Mouse (Mus musculus): Measurements from ENCODE around the gene Glb1. TPM values are rescaled to one million over a fixed set of nuclear protein-coding genes. Genes with fewer than 3 reads are reported as not detected.
"Not testable (repeated sequence)": the region's sequence is repeated elsewhere in the genome, so short reads cannot be mapped to it uniquely, and the experiment has no call there.

Glb1 gene
- 54.0 and 58.4 TPM in 2 replicates for polyA plus RNA-seq (2015; fragmentation: Nextera tagmentation; extraction: Ambion mirVana)

GRCm38 (mm10) chr9:114400949-114401684 lies at the start of gene Glb1, which contains the start of gene Tmppe:
Gene Glb1 (plus strand): TSS chr9:114401076.
Gene Tmppe (plus strand): TSS chr9:114401105.
- Histone ChIP-seq H3K27ac (peak within 1 kb of the TSS; percentile 95), H3K9me3 (replicated peaks) (peaks cover 5% of the 10 kb centered on the region; the same call in 1 of the 2 replicates), H3K4me1 (peaks cover 12% of the 10 kb centered on the region), H3K36me3 (peaks cover 28% of the 10 kb centered on the region), H3K27me3 (no peaks in the 10 kb centered on the region), H3K4me3 (replicated peaks) (peak within 1 kb of the TSS; percentile 87), H3K4me2 (peak within 1 kb of the TSS; percentile 76), H3K9ac (peak within 1 kb of the TSS; percentile 89)
- ATAC-seq (replicated peaks; ENCODE audit: low FRiP score) = peak; percentile 98
- under 1% methylated on average over 73 of the region's 73 CpGs for WGBS

- under 1% methylated on average over 48 of the region's 48 CpGs for WGBS
- H3K27ac ChIP-seq = no peak overlapping the region
These were observed 32.9 kb upstream of the Glb1 start for GRCm38 (mm10) chr9:114367783-114368470.

GRCm38 (mm10) chr9:114368471-114368858 lies 32.4 kb upstream of the Glb1 start:
- ATAC-seq (replicated peaks; ENCODE audit: low FRiP score) = peak; percentile 31
- peaks cover 6% of the 10 kb centered on the region; the same call in 1 of the 2 replicates for H3K36me3 ChIP-seq
- peak overlapping the region; percentile 37 for H3K9ac ChIP-seq
- H3K27ac ChIP-seq = no peak overlapping the region
- H3K4me3 ChIP-seq (replicated peaks) = peak overlapping the region; percentile 52
- H3K4me2 ChIP-seq = peak overlapping the region; percentile 95
- peaks cover 9% of the 10 kb centered on the region; the same call in 1 of the 2 replicates for H3K4me1 ChIP-seq
- no peaks in the 10 kb centered on the region for H3K9me3 ChIP-seq (replicated peaks)
- peaks cover 11% of the 10 kb centered on the region; the same call in 1 of the 2 replicates for H3K27me3 ChIP-seq
- WGBS = 13% methylated on average over 12 of the region's 12 CpGs

More at GRCm38 (mm10) chr9:114367783-114368470, 32.9 kb upstream of the Glb1 start:
- H3K27me3 ChIP-seq = peaks cover 11% of the 10 kb centered on the region; the same call in 1 of the 2 replicates
- H3K4me3 ChIP-seq (replicated peaks) = peak overlapping the region; percentile 52
- peak overlapping the region; percentile 95 for H3K4me2 ChIP-seq
- peak; percentile 85 for ATAC-seq (replicated peaks; ENCODE audit: low FRiP score)
- peak overlapping the region; percentile 37 for H3K9ac ChIP-seq
- H3K4me1 ChIP-seq = peaks cover 9% of the 10 kb centered on the region; the same call in 1 of the 2 replicates
- no peaks in the 10 kb centered on the region for H3K9me3 ChIP-seq (replicated peaks)
- peaks cover under 1% of the 10 kb centered on the region; the same call in 1 of the 2 replicates for H3K36me3 ChIP-seq

GRCm38 (mm10) chr9:114369389-114369788 lies 31.5 kb upstream of the Glb1 start:
- WGBS = 59% methylated on average over 5 of the region's 5 CpGs
- ATAC-seq (replicated peaks; ENCODE audit: low FRiP score); H3K36me3 ChIP-seq: not testable (repeated sequence)

GRCm38 (mm10) chr9:114371717-114372116 lies 29.2 kb upstream of the Glb1 start:
- not testable (repeated sequence) for H3K27ac ChIP-seq; ATAC-seq (replicated peaks; ENCODE audit: low FRiP score)
- 16% methylated on average over 5 of the region's 5 CpGs for WGBS

More at GRCm38 (mm10) chr9:114369389-114369788, 31.5 kb upstream of the Glb1 start:
- H3K9ac ChIP-seq; H3K9me3 ChIP-seq (replicated peaks); H3K4me1 ChIP-seq; H3K4me3 ChIP-seq (replicated peaks); H3K4me2 ChIP-seq; H3K27ac ChIP-seq: not testable (repeated sequence)
- H3K27me3 ChIP-seq = peaks cover 11% of the 10 kb centered on the region; the same call in 1 of the 2 replicates

GRCm38 (mm10) chr9:114375276-114375962 lies 25.5 kb upstream of the Glb1 start:
- Histone ChIP-seq H3K4me2 (no peak overlapping the region), H3K9me3 (replicated peaks) (no peaks in the 10 kb centered on the region), H3K9ac (no peak overlapping the region), H3K4me3 (replicated peaks) (no peak overlapping the region), H3K27ac (no peak overlapping the region), H3K36me3 (peaks cover 55% of the 10 kb centered on the region), H3K27me3 (no peaks in the 10 kb centered on the region), H3K4me1 (no peaks in the 10 kb centered on the region)
- whole genome bisulfite sequencing = 93% methylated on average over 10 of the region's 10 CpGs
- no peak for ATAC-seq (replicated peaks; ENCODE audit: low FRiP score)

More at GRCm38 (mm10) chr9:114371717-114372116, 29.2 kb upstream of the Glb1 start:
- H3K4me3 ChIP-seq (replicated peaks); H3K9me3 ChIP-seq (replicated peaks); H3K4me2 ChIP-seq; H3K4me1 ChIP-seq; H3K27me3 ChIP-seq; H3K9ac ChIP-seq: not testable (repeated sequence)
- peaks cover 24% of the 10 kb centered on the region for H3K36me3 ChIP-seq

GRCm38 (mm10) chr9:114377168-114377567 lies 23.7 kb upstream of the Glb1 start:
- H3K4me2 ChIP-seq = no peak overlapping the region
- H3K4me1 ChIP-seq = no peaks in the 10 kb centered on the region
- no peaks in the 10 kb centered on the region for H3K27me3 ChIP-seq
- H3K9me3 ChIP-seq (replicated peaks) = no peaks in the 10 kb centered on the region
- H3K9ac ChIP-seq = no peak overlapping the region
- WGBS = 94% methylated on average over 10 of the region's 10 CpGs
- H3K36me3 ChIP-seq = peaks cover 69% of the 10 kb centered on the region
- ATAC-seq (replicated peaks; ENCODE audit: low FRiP score) = no peak
- no peak overlapping the region for H3K4me3 ChIP-seq (replicated peaks)
- H3K27ac ChIP-seq = no peak overlapping the region

- no peak overlapping the region for H3K4me2 ChIP-seq
- no peak overlapping the region for H3K27ac ChIP-seq
- H3K9me3 ChIP-seq (replicated peaks) = no peaks in the 10 kb centered on the region
- WGBS = 80% methylated on average over 12 of the region's 12 CpGs
- H3K4me3 ChIP-seq (replicated peaks) = no peak overlapping the region
- no peaks in the 10 kb centered on the region for H3K27me3 ChIP-seq
- H3K9ac ChIP-seq = no peak overlapping the region
- peaks cover 82% of the 10 kb centered on the region for H3K36me3 ChIP-seq
- ATAC-seq (replicated peaks; ENCODE audit: low FRiP score) = 0 out of 2 replicates have a peak, but pooled peaks have one; percentile 30
- H3K4me1 ChIP-seq = no peaks in the 10 kb centered on the region
These were observed 21.0 kb upstream of the Glb1 start for GRCm38 (mm10) chr9:114379871-114380270.

GRCm38 (mm10) chr9:114380881-114381733 lies 19.8 kb upstream of the Glb1 start:
- WGBS = 69% methylated on average over 17 of the region's 17 CpGs
- Histone ChIP-seq H3K27ac (no peak overlapping the region), H3K4me2 (no peak overlapping the region), H3K36me3 (peaks cover 85% of the 10 kb centered on the region), H3K4me1 (no peaks in the 10 kb centered on the region), H3K9ac (no peak overlapping the region), H3K27me3 (no peaks in the 10 kb centered on the region), H3K4me3 (replicated peaks) (no peak overlapping the region), H3K9me3 (replicated peaks) (no peaks in the 10 kb centered on the region)
- ATAC-seq (replicated peaks; ENCODE audit: low FRiP score) = peak; percentile 40; the same call in 1 of the 2 replicates

GRCm38 (mm10) chr9:114382936-114383710 lies 17.8 kb upstream of the Glb1 start:
- 62% methylated on average over 17 of the region's 17 CpGs for WGBS
- Histone ChIP-seq H3K4me1 (peaks cover 11% of the 10 kb centered on the region; the same call in 1 of the 2 replicates), H3K36me3 (peaks cover 64% of the 10 kb centered on the region)

More at GRCm38 (mm10) chr9:114382936-114383710, 17.8 kb upstream of the Glb1 start:
- Histone ChIP-seq H3K4me3 (replicated peaks) (no peak overlapping the region), H3K9me3 (replicated peaks) (no peaks in the 10 kb centered on the region), H3K27ac (no peak overlapping the region), H3K27me3 (no peaks in the 10 kb centered on the region), H3K4me2 (no peak overlapping the region), H3K9ac (no peak overlapping the region)
- ATAC-seq (replicated peaks; ENCODE audit: low FRiP score) = no peak
